Mouse (Mus musculus): ENCODE results near the gene Srsf12. TPM values are rescaled to one million over a fixed set of nuclear protein-coding genes. Genes with fewer than 3 reads are reported as not detected.
A peak's percentile ranks its signal among the peaks of the same experiment; 100 is the strongest.

Gene Srsf12
- polyA plus RNA-seq, 1 experiment from 2014 or later, result 0.03 TPM

- ATAC-seq (peak; percentile 79), DNase-seq (ENCODE audit: low read depth, low spot score) (peak; percentile 82)
- CTCF ChIA-PET, result interaction anchor here (1.1 kb wide), 1 partner anchor 11 kb away, joined by 3 read pairs; no protein-coding TSS in a partner anchor
- in situ Hi-C loops (cut with MboI; ENCODE audit: low pct_unique_long_range_greater_than_20kb), result no loop called here
- no peak for TF ChIP-seq CTCF (IDR thresholded peaks at IDR 0.05)
- POLR2A ChIA-PET, result no interaction called here
- H3K27me3 ChIP-seq, result no peaks in the 10 kb centered on the region
Measured at GRCm38 (mm10) chr4:33281891-33282685, 73.3 kb downstream of the Srsf12 start.

Other genes with a start within 250 kb of the Srsf12 start
- 1.4 TPM for gene Rragd, start 226.0 kb upstream of the Srsf12 start, polyA plus RNA-seq (2021)
- 36.6 TPM for gene Ube2j1, start 177.6 kb upstream of the Srsf12 start, polyA plus RNA-seq (2021)
- gene Gabrr2, start 146.0 kb upstream of the Srsf12 start, polyA plus RNA-seq (2021), result 0.06 TPM
- not detected for gene Gabrr1, start 76.5 kb upstream of the Srsf12 start, polyA plus RNA-seq (2021)
- 0.39 TPM for gene Pm20d2, start 19.3 kb upstream of the Srsf12 start, polyA plus RNA-seq (2021)
- gene Pnrc1, start 81.2 kb downstream of the Srsf12 start, polyA plus RNA-seq (2021), result 49.0 TPM
- 11.0 TPM for gene Rngtt, start 101.3 kb downstream of the Srsf12 start, polyA plus RNA-seq (2021)